Mouse (Mus musculus): ENCODE measurements around the gene Gm7030.
A peak's percentile ranks its signal among the peaks of the same experiment; 100 is the strongest.
"Not testable (repeated sequence)": the region's sequence is repeated elsewhere in the genome, so short reads cannot be mapped to it uniquely, and the experiment has no call there.

Gm7030 gene

DNA sequence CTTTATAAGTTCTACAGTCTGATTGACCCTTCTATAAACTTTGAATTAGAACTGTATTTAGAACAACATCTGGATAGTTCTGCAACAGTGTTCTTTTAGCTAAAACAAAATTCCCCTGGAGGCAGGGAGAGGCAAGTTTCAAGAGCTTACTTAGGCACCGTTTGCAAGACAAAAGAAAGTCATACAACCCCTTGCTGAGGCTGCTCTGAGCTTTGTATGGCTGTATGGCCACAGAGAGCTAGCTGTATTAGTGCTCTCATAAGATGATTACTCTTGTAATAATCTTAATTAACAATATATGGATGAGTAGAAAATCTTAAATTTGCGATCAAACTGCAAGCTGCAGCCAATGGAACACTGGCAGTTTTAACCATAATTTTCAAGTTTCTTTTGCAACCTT is 29.6 kb downstream of the Gm7030 start:
- H3K9me3 ChIP-seq (ENCODE audit: low read length), result peaks cover 73% of the 10 kb centered on the region
- peaks cover 10% of the 10 kb centered on the region for H3K4me1 ChIP-seq (replicated peaks; ENCODE audit: low read depth, low read length)
- not testable (repeated sequence) for H3K27me3 ChIP-seq (ENCODE audit: insufficient read depth, low read length); H3K36me3 ChIP-seq (ENCODE audit: insufficient read depth, low read length); H3K4me3 ChIP-seq (replicated peaks; ENCODE audit: low read length)
- TF ChIP-seq POU5F1 (IDR thresholded peaks at IDR 0.05; ENCODE audit: borderline replicate concordance, low read length) (peak; percentile 24; the same call in 1 of the 2 replicates), NANOG (IDR thresholded peaks at IDR 0.05; ENCODE audit: borderline replicate concordance, low read length) (peak; percentile 66; the same call in 1 of the 2 replicates)

DNA sequence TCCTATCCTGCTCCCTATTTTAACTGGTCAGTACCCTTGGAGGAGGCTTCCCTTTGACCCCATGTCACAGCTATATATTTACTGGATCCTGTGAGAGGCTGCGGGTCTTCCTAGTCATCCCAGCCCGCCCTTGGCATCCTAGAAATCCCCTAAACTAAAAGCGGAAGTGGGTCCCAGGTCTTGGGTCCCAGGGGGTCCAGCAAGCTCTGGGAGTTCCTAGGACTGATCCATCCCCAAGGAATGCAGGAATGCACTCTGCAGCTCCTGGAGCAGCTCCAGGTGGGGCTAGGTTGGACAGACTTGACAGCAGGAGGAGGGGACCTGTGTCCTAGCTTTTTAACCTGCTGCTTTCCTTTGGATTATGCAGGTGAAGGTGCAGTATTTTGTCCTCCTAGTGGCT is 35.3 kb downstream of the Gm7030 start:
- Histone ChIP-seq H3K36me3 (ENCODE audit: insufficient read depth, low read length) (no peaks in the 10 kb centered on the region), H3K27me3 (ENCODE audit: insufficient read depth, low read length) (peaks cover 5% of the 10 kb centered on the region), H3K4me3 (replicated peaks; ENCODE audit: low read length) (no peak overlapping the region), H3K9me3 (ENCODE audit: low read length) (peaks cover 37% of the 10 kb centered on the region), H3K4me1 (replicated peaks; ENCODE audit: low read depth, low read length) (peaks cover 19% of the 10 kb centered on the region)
- TF ChIP-seq NANOG (IDR thresholded peaks at IDR 0.05; ENCODE audit: borderline replicate concordance, low read length) (no peak), POU5F1 (IDR thresholded peaks at IDR 0.05; ENCODE audit: borderline replicate concordance, low read length) (no peak), CTCF (conservative IDR thresholded peaks at IDR 0.05; ENCODE audit: low read length) (no peak)

DNA sequence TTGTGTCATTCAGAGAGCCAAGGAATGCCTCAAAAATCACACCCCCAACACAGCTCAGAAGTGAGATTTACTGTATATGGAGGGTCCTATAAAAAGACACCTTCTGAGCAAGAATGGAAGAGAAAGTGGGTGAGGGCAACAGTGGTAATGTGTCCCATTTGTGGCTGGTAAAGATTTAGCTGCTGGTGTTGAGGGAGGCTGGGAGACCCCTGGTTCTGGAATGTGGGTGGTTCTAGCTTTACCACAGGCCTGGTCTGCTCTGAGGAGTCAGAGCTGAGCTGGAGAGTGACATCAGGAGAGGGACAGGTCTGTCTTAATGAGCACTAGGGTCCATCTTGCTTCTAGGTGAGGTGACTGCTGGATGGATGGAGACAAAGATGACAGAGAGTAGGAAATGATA is 36.7 kb downstream of the Gm7030 start:
- not testable (repeated sequence) for H3K36me3 ChIP-seq (ENCODE audit: insufficient read depth, low read length); H3K27me3 ChIP-seq (ENCODE audit: insufficient read depth, low read length); H3K4me3 ChIP-seq (replicated peaks; ENCODE audit: low read length)
- Histone ChIP-seq H3K4me1 (replicated peaks; ENCODE audit: low read depth, low read length) (peaks cover 19% of the 10 kb centered on the region), H3K9me3 (ENCODE audit: low read length) (peaks cover 25% of the 10 kb centered on the region)

GRCm38 (mm10) chr17:36091933-36092332 is 37.3 kb downstream of the Gm7030 start:
- not testable (repeated sequence) for H3K4me3 ChIP-seq (replicated peaks; ENCODE audit: low read length); H3K36me3 ChIP-seq (ENCODE audit: insufficient read depth, low read length)
- H3K4me1 ChIP-seq (replicated peaks; ENCODE audit: low read depth, low read length), result peaks cover 19% of the 10 kb centered on the region
- H3K27me3 ChIP-seq (ENCODE audit: insufficient read depth, low read length), result peaks cover 12% of the 10 kb centered on the region
- H3K9me3 ChIP-seq (ENCODE audit: low read length), result peaks cover 19% of the 10 kb centered on the region

DNA sequence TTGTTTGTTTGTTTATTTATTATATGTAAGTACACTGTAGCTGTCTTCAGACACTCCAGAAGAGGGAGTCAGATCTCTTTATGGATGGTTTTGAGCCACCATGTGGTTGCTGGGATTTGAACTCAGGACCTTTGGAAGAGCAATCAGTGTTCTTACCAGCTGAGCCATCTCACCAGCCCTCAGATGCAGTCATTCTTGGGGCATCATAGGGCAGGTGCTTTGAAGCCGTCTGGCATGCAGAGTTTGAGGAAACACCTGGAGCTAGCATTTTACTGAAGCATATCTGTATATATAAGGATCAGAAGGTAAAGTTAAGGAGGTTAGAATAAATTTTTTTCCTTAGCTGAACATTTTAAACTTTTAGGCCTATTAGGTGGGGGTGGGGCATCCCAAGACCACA is 43.2 kb downstream of the Gm7030 start:
- peaks cover 58% of the 10 kb centered on the region for H3K27me3 ChIP-seq (ENCODE audit: insufficient read depth, low read length)
- not testable (repeated sequence) for H3K9me3 ChIP-seq (ENCODE audit: low read length); H3K4me3 ChIP-seq (replicated peaks; ENCODE audit: low read length); H3K36me3 ChIP-seq (ENCODE audit: insufficient read depth, low read length)
- H3K4me1 ChIP-seq (replicated peaks; ENCODE audit: low read depth, low read length), result peaks cover 27% of the 10 kb centered on the region

DNA sequence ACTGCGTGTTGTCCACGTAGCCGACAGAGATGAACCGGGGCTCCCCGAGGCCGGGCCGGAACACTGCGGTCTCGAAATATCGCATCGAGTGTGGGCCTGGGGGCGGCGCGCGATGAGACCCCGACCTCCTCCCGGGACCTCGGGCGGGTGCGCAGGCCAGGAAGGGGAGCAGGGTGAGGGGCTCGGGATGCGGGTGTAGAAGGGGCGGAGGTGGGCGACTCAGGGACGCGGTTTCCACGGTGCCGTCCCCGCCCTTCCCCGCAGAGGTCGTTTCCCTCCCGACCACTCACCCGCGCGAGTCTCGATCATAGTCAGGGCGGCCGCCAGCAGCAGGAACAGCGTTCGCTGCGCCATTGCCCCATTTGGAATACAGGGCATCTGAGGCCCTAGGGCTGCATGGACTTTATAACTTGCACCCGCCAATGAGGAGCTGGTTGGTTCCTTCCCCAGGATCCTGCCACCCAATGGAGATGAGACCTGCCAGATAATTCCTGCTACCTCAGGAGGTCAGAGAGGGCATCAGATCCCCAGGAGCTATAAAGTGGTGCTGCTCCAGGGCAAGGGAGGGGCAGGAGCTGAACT is 45.3 kb downstream of the Gm7030 start:
- Histone ChIP-seq H3K4me1 (replicated peaks; ENCODE audit: low read depth, low read length) (peaks cover 27% of the 10 kb centered on the region), H3K4me3 (replicated peaks; ENCODE audit: low read length) (peak overlapping the region; percentile 83), H3K9me3 (ENCODE audit: low read length) (no peaks in the 10 kb centered on the region), H3K27me3 (ENCODE audit: insufficient read depth, low read length) (peaks cover 76% of the 10 kb centered on the region), H3K36me3 (ENCODE audit: insufficient read depth, low read length) (no peaks in the 10 kb centered on the region)
- TF ChIP-seq POU5F1 (IDR thresholded peaks at IDR 0.05; ENCODE audit: borderline replicate concordance, low read length) (0 out of 2 replicates have a peak, but pooled peaks have one; percentile 18), CTCF (conservative IDR thresholded peaks at IDR 0.05; ENCODE audit: low read length) (no peak)

GRCm38 (mm10) chr17:36083266-36083869 is 45.9 kb downstream of the Gm7030 start:
- peak overlapping the region; percentile 83 for H3K4me3 ChIP-seq (replicated peaks; ENCODE audit: low read length)
- TF ChIP-seq CTCF (conservative IDR thresholded peaks at IDR 0.05; ENCODE audit: low read length) (no peak), NANOG (IDR thresholded peaks at IDR 0.05; ENCODE audit: borderline replicate concordance, low read length) (no peak), POU5F1 (IDR thresholded peaks at IDR 0.05; ENCODE audit: borderline replicate concordance, low read length) (no peak)

GRCm38 (mm10) chr17:36082519-36083232 is 46.5 kb downstream of the Gm7030 start:
- H3K36me3 ChIP-seq (ENCODE audit: insufficient read depth, low read length); H3K9me3 ChIP-seq (ENCODE audit: low read length): not testable (repeated sequence)
- H3K4me3 ChIP-seq (replicated peaks; ENCODE audit: low read length), result peak overlapping the region; percentile 83
- peaks cover 81% of the 10 kb centered on the region for H3K27me3 ChIP-seq (ENCODE audit: insufficient read depth, low read length)
- H3K4me1 ChIP-seq (replicated peaks; ENCODE audit: low read depth, low read length), result peaks cover 27% of the 10 kb centered on the region

More at GRCm38 (mm10) chr17:36083266-36083869, 45.9 kb downstream of the Gm7030 start:
- H3K27me3 ChIP-seq (ENCODE audit: insufficient read depth, low read length), result peaks cover 77% of the 10 kb centered on the region
- H3K4me1 ChIP-seq (replicated peaks; ENCODE audit: low read depth, low read length), result peaks cover 27% of the 10 kb centered on the region
- H3K36me3 ChIP-seq (ENCODE audit: insufficient read depth, low read length), result no peaks in the 10 kb centered on the region
- no peaks in the 10 kb centered on the region for H3K9me3 ChIP-seq (ENCODE audit: low read length)

GRCm38 (mm10) chr17:36081901-36082300 is 47.3 kb downstream of the Gm7030 start:
- H3K36me3 ChIP-seq (ENCODE audit: insufficient read depth, low read length), result not testable (repeated sequence)
- peaks cover 27% of the 10 kb centered on the region for H3K4me1 ChIP-seq (replicated peaks; ENCODE audit: low read depth, low read length)

More at GRCm38 (mm10) chr17:36081901-36082300, 47.3 kb downstream of the Gm7030 start:
- peaks cover 78% of the 10 kb centered on the region for H3K27me3 ChIP-seq (ENCODE audit: insufficient read depth, low read length)
- H3K9me3 ChIP-seq (ENCODE audit: low read length); H3K4me3 ChIP-seq (replicated peaks; ENCODE audit: low read length): not testable (repeated sequence)
